Mouse (Mus musculus) right cerebral cortex, postnatal 4 days (tissue): ENCODE results near the gene Ing4.

Experiments used
- DNase-seq: peaks from one replicate; pipeline ENCODE4 v3.0.0-alpha.2; 2022

Ing4 gene

GRCm38 (mm10) chr6:125095391-125096278 is 56.1 kb downstream of the Ing4 start, which contains the start of gene Chd4:
Gene Chd4 (plus strand): TSS chr6:125095981.
- peak; percentile 99 for DNase-seq

GRCm38 (mm10) chr6:125096279-125096596 is 56.7 kb downstream of the Ing4 start:
- DNase-seq = no peak

- DNase-seq = peak; percentile 57
Observed at GRCm38 (mm10) chr6:125096597-125097345, 57.2 kb downstream of the Ing4 start.

GRCm38 (mm10) chr6:125097346-125097689 is 57.8 kb downstream of the Ing4 start:
- peak; percentile 29 for DNase-seq

- DNase-seq = no peak
Observed at GRCm38 (mm10) chr6:125097951-125098350, 58.4 kb downstream of the Ing4 start.

- DNase-seq = no peak
Observed at GRCm38 (mm10) chr6:125098513-125098912, 59.0 kb downstream of the Ing4 start.
